Mouse (Mus musculus): ENCODE measurements at regions not wholly inside any gene's neighbourhood (a gene's known extent, or its start where the extent isn't known, plus 50 kb on each side); places are given as distances from the start of the nearest gene placed in this dataset.

- no peak for TF ChIP-seq POLR2A (IDR thresholded peaks at IDR 0.05; ENCODE audit: insufficient read depth, low read depth, low read length)
- no peak for TF ChIP-seq CTCF (IDR thresholded peaks at IDR 0.05; ENCODE audit: insufficient read depth, low read depth, low read length)
Measured at GRCm38 (mm10) chr16:50700811-50701517, 110.0 kb upstream of the Ccdc54 start.

All from olfactory bulb, adult 2 months (tissue).